Mouse (Mus musculus): ENCODE results near the gene Lfng. TPM values are rescaled to one million over a fixed set of nuclear protein-coding genes. Genes with fewer than 3 reads are reported as not detected.

Lfng gene
- polyA plus RNA-seq, 1 experiment from 2014 or later = 20.5 TPM

DNA sequence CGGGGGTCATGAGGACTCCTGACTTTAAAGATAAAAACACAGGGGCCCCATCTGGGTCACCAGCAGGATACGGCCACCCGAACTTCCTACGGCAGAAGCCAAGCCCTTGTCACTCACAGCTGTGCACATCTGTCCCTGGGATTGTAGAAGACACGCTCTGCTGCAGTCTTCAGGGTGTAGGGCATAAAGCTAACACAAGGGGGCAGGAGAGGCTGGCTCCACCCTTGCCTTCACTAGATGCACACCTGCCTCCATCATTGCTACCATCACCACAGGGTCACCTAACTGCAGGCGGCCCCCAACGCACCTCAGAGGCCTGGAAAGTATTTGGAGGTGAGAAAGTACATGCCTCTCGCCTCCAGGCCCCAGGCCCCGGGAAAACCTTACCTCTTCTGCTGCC, 21.9 kb downstream of the Lfng start:
- Histone ChIP-seq H3K27ac (ENCODE audit: low read depth) (no peak overlapping the region), H3K36me3 (ENCODE audit: insufficient read depth) (peaks cover 97% of the 10 kb centered on the region), H3K4me3 (ENCODE audit: low read depth, low read length) (no peak overlapping the region), H3K4me1 (ENCODE audit: insufficient read depth) (no peaks in the 10 kb centered on the region), H3K9me3 (ENCODE audit: low read depth, low read length) (no peaks in the 10 kb centered on the region), H3K27me3 (ENCODE audit: insufficient read depth, low read length) (no peaks in the 10 kb centered on the region), H3K9ac (no peak overlapping the region), H3K4me2 (no peak overlapping the region)
- ATAC-seq (ENCODE audit: insufficient read depth) (no peak), DNase-seq (no peak)
- peak; percentile 60 for TF ChIP-seq CTCF (IDR thresholded peaks at IDR 0.05; ENCODE audit: low read depth)
- 90% methylated on average over 9 of the region's 9 CpGs for WGBS

DNA sequence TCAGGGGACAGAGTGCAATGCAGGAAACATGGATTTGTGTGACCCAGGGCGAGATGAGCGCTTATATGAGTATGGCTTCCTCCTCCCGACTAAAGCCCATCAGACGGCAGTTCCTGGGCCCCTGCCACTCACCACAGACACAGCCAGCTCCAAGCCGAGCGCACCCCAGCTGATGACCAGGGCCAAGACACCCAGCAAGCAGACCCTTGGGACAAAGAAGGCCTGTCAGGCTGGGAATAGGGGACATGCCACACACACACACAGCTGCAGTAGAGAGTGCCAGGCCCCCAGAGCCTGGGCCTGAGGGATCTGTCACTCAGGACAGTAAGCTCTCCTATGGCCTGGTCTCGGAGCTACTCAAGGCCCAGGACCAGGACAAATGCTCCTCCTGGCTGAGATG, 26.3 kb downstream of the Lfng start:
- H3K27me3 ChIP-seq (ENCODE audit: insufficient read depth, low read length) = no peaks in the 10 kb centered on the region
- H3K4me2 ChIP-seq = no peak overlapping the region
- H3K36me3 ChIP-seq (ENCODE audit: insufficient read depth) = peaks cover 90% of the 10 kb centered on the region
- no peak for TF ChIP-seq CTCF (IDR thresholded peaks at IDR 0.05; ENCODE audit: low read depth)
- no peaks in the 10 kb centered on the region for H3K4me1 ChIP-seq (ENCODE audit: insufficient read depth)
- no peaks in the 10 kb centered on the region for H3K9me3 ChIP-seq (ENCODE audit: low read depth, low read length)
- 91% methylated on average over 7 of the region's 7 CpGs for WGBS
- H3K4me3 ChIP-seq (ENCODE audit: low read depth, low read length) = no peak overlapping the region
- H3K9ac ChIP-seq = no peak overlapping the region
- H3K27ac ChIP-seq (ENCODE audit: low read depth) = no peak overlapping the region
- ATAC-seq (ENCODE audit: insufficient read depth) = no peak
- no peak for DNase-seq

DNA sequence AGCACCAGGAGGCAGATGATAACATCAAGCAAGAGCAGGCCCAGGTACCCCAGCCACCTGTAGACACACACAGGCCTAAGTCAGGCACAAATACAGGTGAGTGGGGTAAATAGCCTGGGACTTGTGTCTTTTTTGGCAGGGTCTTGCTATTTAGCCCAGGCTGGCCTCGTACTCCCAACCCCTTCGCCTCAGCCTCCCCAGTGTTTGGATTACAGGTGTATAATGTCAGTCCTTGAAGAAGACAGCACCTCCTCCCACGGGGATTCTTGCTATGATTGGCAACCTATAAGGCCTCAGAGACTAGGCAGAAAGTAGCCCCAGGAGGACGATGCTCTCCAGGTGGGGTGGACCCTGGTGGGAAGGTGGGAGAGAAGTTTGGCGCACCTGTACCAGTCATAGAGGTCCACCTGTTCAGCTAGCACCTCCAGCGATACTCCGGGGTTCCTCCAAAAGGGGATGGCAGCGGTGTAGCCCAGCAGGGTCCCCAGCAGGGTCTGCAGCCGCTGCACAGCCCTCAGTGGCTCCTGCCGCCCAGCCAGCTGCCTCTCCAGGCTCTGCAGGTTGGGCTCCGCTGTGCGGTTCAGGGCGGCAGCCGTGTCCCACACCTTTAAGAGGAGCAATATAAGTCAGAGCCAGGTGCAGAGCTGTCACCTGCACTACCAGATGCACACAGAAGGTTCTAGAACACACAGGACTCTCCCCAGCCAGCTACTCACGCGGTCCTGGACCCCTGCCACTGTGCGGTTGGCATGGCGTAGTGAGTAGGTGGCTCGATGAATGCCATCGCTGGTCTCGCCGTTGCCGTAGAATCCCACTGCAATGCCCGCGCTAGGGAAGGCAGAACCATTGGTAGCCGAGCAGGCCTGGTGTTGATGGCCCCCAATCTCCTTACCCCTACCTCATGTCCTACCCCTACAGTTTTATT, 27.9 kb downstream of the Lfng start:
- DNase-seq (no peak), ATAC-seq (ENCODE audit: insufficient read depth) (no peak)
- Histone ChIP-seq H3K4me2 (no peak overlapping the region), H3K4me1 (ENCODE audit: insufficient read depth) (no peaks in the 10 kb centered on the region), H3K27me3 (ENCODE audit: insufficient read depth, low read length) (no peaks in the 10 kb centered on the region), H3K27ac (ENCODE audit: low read depth) (no peak overlapping the region), H3K9me3 (ENCODE audit: low read depth, low read length) (no peaks in the 10 kb centered on the region), H3K4me3 (ENCODE audit: low read depth, low read length) (no peak overlapping the region), H3K9ac (no peak overlapping the region), H3K36me3 (ENCODE audit: insufficient read depth) (peaks cover 84% of the 10 kb centered on the region)
- 93% methylated on average over 26 of the region's 26 CpGs for WGBS
- no peak for TF ChIP-seq CTCF (IDR thresholded peaks at IDR 0.05; ENCODE audit: low read depth)

DNA sequence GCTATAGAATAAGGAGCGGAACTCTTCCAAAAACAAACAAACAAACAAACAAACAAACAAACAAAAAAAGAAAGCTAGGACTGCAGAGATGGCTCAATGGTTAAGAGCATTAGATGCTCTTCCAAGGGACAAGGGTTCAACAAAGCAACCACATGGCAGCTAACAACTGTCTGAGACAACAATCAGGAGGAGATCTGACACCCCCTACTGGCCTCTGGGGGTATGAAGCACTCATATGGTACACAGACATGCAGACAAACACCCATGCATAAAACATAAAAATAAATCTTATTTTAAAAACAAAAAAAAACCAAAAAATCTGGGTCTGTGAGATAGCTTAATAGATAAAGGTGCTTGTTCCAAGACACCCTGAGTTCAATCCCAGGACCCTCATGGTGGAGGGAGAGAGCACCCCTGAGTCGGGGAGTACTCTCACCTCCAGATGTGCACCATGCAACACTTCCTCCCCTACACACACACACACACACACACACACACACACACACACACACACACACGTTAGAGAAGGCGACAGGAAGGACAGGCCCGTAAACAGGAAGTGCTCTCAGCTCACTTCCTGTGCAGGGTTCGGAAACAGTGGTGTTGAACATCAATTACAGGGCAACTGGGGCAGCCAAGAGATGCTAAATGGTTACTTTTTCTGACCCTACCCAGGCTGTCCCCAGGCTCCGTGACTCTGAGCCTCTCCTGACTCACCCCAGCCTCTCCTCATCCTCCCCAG, 29.4 kb downstream of the Lfng start:
- Histone ChIP-seq H3K36me3 (ENCODE audit: insufficient read depth) (peaks cover 75% of the 10 kb centered on the region), H3K27ac (ENCODE audit: low read depth) (peak overlapping the region; percentile 9; the same call in 1 of the 2 replicates), H3K9ac (no peak overlapping the region), H3K9me3 (ENCODE audit: low read depth, low read length) (no peaks in the 10 kb centered on the region), H3K4me2 (no peak overlapping the region), H3K27me3 (ENCODE audit: insufficient read depth, low read length) (no peaks in the 10 kb centered on the region), H3K4me3 (ENCODE audit: low read depth, low read length) (no peak overlapping the region), H3K4me1 (ENCODE audit: insufficient read depth) (peaks cover 4% of the 10 kb centered on the region)
- WGBS = 82% methylated on average over 7 of the region's 7 CpGs
- ATAC-seq (ENCODE audit: insufficient read depth) = no peak
- TF ChIP-seq CTCF (IDR thresholded peaks at IDR 0.05; ENCODE audit: low read depth) = peak; percentile 32
- peak; percentile 28 for DNase-seq

DNA sequence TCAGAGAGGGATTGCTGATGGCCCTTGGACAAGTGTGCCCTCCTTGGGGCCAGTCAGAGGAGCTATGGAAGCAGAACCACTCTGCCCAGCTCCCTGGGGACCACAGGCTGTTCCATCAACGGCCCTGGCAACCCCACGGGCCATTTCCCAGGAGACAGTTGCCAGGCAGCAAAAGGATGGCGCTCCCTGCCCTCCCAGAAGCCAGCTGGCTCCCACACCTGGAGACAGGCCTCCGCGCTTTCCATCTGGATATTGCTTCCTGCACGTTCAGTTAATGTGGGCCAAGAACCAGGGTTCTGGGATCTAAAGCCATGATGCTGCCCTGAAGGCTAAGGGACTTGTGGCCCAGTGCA, 29.9 kb downstream of the Lfng start:
- TF ChIP-seq CTCF (IDR thresholded peaks at IDR 0.05; ENCODE audit: low read depth) = no peak
- WGBS = 84% methylated on average over 6 of the region's 6 CpGs
- no peaks in the 10 kb centered on the region for H3K9me3 ChIP-seq (ENCODE audit: low read depth, low read length)
- peaks cover 69% of the 10 kb centered on the region for H3K36me3 ChIP-seq (ENCODE audit: insufficient read depth)
- H3K27me3 ChIP-seq (ENCODE audit: insufficient read depth, low read length) = no peaks in the 10 kb centered on the region
- no peak for DNase-seq
- no peak for ATAC-seq (ENCODE audit: insufficient read depth)
- H3K9ac ChIP-seq = no peak overlapping the region
- H3K4me1 ChIP-seq (ENCODE audit: insufficient read depth) = peaks cover 4% of the 10 kb centered on the region
- H3K4me2 ChIP-seq = no peak overlapping the region
- H3K27ac ChIP-seq (ENCODE audit: low read depth) = peak overlapping the region; percentile 9; the same call in 1 of the 2 replicates
- no peak overlapping the region for H3K4me3 ChIP-seq (ENCODE audit: low read depth, low read length)

DNA sequence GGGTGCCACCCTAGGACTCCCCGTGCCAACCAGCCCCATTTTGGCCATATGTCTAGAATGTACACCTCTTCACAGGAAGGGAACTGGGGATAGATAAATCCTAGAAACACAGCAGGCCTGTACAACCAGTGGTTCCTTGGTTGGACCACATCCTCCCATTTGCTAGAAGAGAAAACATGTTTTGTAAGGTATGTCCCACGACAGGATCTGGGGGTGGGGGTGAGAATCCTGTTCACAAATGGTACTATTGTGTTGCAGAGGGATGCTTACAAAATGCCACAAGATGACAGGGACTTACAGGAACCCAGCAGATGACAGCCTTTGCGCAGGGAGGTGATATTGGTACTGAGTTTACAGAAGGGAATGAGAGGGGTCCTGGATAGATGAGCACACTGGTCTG, 30.9 kb downstream of the Lfng start:
- no peaks in the 10 kb centered on the region for H3K9me3 ChIP-seq (ENCODE audit: low read depth, low read length)
- H3K4me2 ChIP-seq = no peak overlapping the region
- no peak overlapping the region for H3K27ac ChIP-seq (ENCODE audit: low read depth)
- no peak for ATAC-seq (ENCODE audit: insufficient read depth)
- TF ChIP-seq CTCF (IDR thresholded peaks at IDR 0.05; ENCODE audit: low read depth) = no peak
- WGBS = 88% methylated on average over 3 of the region's 3 CpGs
- H3K4me1 ChIP-seq (ENCODE audit: insufficient read depth) = peaks cover 4% of the 10 kb centered on the region
- H3K9ac ChIP-seq = no peak overlapping the region
- H3K4me3 ChIP-seq (ENCODE audit: low read depth, low read length) = no peak overlapping the region
- no peaks in the 10 kb centered on the region for H3K27me3 ChIP-seq (ENCODE audit: insufficient read depth, low read length)
- no peak for DNase-seq
- H3K36me3 ChIP-seq (ENCODE audit: insufficient read depth) = peaks cover 60% of the 10 kb centered on the region

DNA sequence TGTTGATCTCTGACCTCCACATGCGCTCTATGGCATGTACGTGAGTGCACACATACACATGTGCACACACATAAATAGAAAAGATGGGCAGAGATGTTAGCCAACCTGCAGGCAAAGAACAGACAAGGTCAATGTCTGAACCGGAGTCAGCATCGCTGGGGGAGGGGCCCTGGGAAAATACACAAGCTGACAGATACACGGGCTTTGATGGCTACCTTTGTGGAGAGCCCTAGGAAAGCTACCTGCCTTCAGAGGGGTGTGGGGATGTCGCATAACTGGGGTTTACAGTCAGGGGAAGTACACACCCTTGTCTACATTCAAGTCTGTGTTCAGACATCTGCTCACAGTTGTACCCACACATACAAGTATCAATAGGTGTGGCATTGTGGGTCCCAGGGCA, 31.4 kb downstream of the Lfng start:
- WGBS = 83% methylated on average over 6 of the region's 6 CpGs
- Histone ChIP-seq H3K36me3 (ENCODE audit: insufficient read depth) (peaks cover 55% of the 10 kb centered on the region), H3K9ac (no peak overlapping the region)

More for the DNA sequence above, 31.4 kb downstream of the Lfng start:
- DNase-seq (no peak), ATAC-seq (ENCODE audit: insufficient read depth) (no peak)
- no peaks in the 10 kb centered on the region for H3K27me3 ChIP-seq (ENCODE audit: insufficient read depth, low read length)
- no peak overlapping the region for H3K4me3 ChIP-seq (ENCODE audit: low read depth, low read length)
- no peaks in the 10 kb centered on the region for H3K9me3 ChIP-seq (ENCODE audit: low read depth, low read length)
- no peak for TF ChIP-seq CTCF (IDR thresholded peaks at IDR 0.05; ENCODE audit: low read depth)
- peaks cover 4% of the 10 kb centered on the region for H3K4me1 ChIP-seq (ENCODE audit: insufficient read depth)
- no peak overlapping the region for H3K27ac ChIP-seq (ENCODE audit: low read depth)
- no peak overlapping the region for H3K4me2 ChIP-seq

Measured in lung, embryonic 14.5 days (tissue).